Mouse (Mus musculus): ENCODE measurements around the gene Ptpn18. TPM values are rescaled to one million over a fixed set of nuclear protein-coding genes. Genes with fewer than 3 reads are reported as not detected.
A peak's percentile ranks its signal among the peaks of the same experiment; 100 is the strongest.
"Not testable (repeated sequence)": the region's sequence is repeated elsewhere in the genome, so short reads cannot be mapped to it uniquely, and the experiment has no call there.

The Ptpn18 gene
- total RNA-seq (2021), result 10 to 100 TPM; 10.6 to 11.3 TPM
- long read RNA-seq, experiment 1, partial matches to known transcripts, result 16 of 21 reads
- long read RNA-seq, experiment 1, other reads (novel, unspliced or antisense), result 3 of 21 reads
- long read RNA-seq, experiment 2, partial matches to known transcripts, result 7 of 8 reads
- long read RNA-seq, experiment 2, other reads (novel, unspliced or antisense), result 0 of 8 reads

DNA sequence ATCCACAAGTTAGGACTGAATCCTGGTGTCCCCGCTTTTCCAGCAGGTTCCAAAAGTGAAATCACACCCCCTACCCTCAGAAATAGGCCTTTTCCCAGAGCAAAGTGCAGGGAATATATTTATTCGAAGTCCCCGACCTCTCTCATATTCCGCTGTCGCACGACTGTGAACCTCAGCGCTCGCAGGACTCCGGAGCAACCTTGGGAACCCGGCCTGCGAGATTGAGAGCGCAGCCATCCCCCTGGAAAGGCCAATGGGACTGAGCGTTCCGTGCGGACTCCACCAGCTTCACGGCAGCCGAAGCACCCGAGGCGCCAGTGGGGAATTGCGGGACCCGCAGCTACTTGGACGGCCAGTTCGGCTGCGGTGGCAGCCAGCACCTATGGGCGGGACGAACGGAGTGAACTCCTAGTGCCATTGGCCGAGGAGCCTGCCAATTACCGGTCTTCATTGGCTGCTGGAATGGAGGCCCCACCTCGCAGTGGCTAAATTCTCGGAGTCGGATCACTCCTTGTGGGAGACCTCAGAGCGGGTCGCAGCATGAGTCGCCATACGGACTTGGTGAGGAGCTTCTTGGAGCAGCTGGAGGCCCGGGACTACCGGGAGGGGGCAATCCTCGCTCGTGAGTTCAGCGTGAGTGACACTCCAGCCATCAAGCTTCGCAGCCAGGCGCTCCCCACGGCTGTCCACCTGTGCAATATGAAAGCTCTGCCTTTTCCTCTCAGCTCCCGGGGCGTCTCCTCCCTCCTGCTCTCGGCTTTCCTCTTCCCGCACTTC lies at the start of gene Ptpn18:
TSS of gene Ptpn18 (plus strand) at position 479 of the 777 bp plus-strand sequence.
- DNase-seq, result peak; percentile 96

DNA sequence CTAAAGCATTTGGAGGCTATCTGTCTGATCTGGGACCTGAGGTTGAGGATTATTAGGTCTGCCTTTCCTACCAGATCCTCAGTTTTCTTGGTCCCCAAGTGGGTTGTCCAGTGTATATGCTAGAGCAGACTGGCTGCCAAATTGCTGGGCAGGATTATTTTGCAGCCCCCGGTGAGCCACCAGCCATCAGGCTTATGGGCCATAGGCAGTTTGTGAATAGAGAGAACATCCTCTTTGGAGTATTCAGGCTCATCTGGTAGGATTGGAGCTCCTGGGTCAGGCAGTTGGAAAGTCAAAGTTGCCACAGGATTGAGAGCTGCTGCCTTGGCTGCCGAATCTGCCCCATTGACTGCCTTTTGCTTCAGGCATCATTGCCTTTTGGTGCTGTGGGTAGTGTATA lies 31.1 kb upstream of the Ptpn18 start:
- no peak for DNase-seq

DNA sequence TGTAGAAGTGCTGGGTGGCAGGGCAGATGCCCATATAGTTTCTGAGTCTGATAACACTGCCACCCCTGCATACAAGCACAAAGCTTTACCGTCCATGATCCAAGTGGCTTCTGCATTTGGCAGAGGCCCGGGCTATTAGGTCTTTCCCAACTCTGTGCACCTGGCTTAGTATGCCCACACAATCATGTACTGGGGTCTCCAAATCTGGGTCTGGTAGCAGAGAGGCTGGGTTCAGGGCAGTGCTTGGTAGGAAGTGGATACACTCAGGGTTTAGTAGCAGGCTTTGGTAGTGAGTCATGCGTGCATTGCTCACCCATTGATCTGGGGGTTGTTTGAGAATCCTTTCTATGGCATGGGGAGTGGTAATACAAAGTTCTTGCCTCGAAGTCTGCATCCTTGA lies 30.3 kb upstream of the Ptpn18 start:
- no peak for DNase-seq

DNA sequence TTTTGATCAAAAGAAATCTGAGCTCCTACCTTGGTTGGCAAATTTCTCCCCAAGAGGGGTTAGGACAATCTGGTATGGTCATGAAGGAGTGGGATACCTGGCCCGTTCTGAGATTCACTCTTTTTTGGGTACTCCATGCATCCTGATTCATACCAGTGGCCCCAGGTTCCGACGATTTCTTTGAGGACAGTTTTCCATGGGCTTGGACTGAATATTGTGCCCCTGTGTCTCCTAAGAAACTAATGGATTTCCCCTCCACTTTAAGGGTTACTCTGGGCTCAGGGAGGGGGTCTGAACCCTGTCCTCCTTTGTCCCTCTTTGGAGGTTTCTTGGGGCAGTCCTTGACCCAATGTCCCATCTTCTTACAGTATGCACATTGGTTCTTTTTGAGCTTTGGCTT lies 28.6 kb upstream of the Ptpn18 start:
- no peak for DNase-seq

DNA sequence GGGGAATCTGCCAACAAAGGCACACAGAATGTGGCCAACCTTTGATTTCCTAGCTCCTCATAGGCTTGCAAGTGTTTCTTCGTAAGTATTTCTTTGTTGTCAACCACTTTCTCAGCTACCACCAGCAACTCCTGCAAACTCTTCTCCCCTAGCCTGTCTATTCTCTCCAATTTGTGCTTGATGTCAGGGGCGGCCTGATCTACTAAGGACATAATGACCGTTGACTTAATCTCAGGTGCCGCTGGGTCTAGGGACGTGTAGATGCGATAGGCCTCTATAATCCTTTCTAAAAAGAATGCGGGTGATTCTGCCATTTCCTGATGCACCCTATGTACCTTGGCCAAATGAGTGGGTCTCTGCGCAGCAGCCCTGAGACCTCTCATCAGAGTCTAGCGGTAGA lies 28.1 kb upstream of the Ptpn18 start:
- no peak for DNase-seq

DNA sequence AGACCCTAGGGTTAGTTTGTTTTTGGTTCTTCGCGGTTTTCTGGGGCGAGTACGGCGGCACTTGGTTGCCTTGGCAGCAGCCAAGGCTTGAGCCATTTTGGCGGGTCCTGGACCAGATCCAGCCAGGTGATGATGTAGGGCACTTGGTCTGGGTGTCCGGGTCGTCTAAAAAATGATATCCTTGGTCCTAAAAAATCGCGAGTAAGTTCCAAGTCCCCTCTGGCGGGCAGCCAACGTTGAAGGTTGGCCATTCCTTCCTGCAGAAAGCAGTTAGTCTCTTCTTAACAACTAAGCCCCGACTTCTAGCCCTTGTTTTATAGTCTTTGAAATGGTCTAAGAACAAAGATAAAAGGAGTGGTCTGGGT lies 27.2 kb upstream of the Ptpn18 start:
- peak; percentile 69 for DNase-seq

DNA sequence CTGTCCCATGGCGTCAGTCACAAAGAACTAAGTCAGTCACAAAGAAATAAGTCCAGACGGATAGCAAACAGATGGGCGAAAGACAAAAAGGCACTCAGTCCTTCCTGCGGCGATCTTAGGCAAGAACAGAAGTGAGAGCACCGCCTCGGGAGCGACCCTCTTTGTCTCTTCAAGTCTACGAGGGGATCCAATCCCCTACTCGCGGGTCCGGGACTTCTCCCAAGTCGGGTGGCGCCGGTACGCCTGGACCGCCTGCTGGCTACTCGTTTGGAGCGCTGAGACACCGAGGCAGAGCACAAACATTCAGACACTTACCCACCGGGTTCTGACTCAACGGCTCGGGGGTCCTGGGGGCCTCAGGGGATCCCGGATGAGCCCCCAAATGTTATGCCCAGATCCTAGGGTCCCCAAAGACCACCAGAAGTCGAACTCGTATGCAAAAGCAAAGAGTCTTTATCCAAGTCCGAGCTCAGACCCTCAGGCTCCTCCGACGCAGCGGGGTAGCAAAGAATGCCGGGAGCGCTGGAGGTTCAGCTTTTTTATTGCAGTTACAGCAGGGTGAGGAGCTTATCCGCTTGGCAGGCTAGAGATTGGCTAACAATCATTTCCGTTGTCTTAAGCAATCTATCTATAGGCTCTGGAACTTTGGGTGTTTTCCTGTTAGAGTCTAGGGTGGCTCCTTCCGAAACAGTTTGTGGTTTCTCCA lies 26.6 kb upstream of the Ptpn18 start:
- DNase-seq, result peak; percentile 47

GRCm38 (mm10) chr1:34433891-34434521 lies 25.6 kb upstream of the Ptpn18 start:
- peak; percentile 29 for DNase-seq

DNA sequence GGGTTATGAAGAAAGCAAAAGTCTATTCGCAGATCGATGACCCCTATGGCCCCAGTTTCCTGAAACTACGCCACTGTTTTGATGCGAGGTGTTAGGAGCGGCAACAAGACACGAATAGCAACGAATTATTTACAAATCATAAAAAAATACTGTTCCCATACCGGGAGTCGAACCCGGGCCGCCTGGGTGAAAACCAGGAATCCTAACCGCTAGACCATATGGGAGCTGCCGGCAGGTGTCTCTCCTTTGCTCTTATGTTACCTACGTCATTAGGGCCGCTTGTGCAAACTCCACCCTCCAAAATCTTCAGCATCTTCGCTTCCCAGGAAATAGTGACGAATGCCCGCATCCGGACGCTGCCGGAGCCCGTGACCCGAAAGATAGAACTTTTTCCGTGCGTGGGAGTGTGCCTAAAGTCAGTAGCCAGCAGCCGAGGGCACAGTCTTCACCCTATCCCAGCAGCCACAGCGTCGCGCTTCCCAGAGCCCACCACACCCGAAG lies 24.9 kb upstream of the Ptpn18 start:
- DNase-seq, result peak; percentile 93

DNA sequence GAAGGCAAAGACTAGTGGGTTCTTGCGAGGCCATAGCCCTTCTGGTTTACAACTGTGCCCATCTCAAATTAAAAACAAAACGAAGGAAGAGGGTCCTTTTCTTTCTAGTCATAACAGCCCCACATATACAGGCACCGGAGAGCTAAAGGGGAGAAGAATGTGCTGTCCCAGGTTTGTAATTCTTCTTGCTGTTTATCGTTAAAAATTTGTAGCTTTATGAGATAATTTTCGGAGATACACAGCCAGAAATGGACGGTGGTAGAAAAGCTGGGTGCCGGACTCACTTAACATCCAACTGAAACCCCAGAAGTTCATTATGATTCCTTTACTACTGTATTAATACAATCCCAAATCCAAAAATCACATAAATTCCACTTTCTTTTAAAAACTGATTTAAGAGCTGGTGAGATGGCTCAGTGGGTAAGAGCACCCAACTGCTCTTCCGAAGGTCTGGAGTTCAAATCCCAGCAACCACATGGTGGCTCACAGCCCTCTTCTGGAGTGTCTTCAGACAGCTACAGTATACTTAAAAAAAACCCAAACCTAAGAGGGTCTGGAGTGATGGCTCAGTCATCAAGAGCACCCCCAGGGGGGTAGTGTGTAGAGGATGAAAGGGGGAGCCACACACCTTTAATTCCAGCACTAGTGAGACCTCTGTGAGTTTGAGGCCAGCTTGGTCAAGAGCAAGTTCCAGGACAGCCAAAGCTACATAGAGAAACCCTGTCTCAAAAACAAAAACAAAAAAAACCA lies 24.0 kb upstream of the Ptpn18 start:
- DNase-seq, result no peak

DNA sequence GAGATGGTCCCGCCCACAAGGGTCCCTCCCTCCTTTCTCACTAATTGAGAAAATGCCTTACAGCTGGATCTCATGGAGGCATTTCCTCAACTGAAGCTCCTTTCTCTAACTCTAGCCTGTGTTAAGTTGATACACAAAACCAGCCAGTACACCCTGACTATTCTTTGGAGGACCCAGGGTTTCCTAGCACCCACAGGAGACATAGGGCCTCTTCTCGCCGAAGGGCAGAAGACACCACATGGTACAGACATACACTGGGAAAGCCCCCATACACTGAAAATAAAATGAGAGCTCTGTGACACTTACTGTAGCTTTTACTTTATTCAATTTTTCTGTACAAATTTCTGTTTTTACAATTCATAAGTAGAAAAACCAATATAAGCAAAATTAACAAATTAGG lies 23.2 kb upstream of the Ptpn18 start:
- DNase-seq, result no peak

GRCm38 (mm10) chr1:34437366-34437765 lies 22.2 kb upstream of the Ptpn18 start:
- DNase-seq, result not testable (repeated sequence)

GRCm38 (mm10) chr1:34438381-34439051 lies 21.0 kb upstream of the Ptpn18 start:
- DNase-seq, result no peak

- DNase-seq, result peak; percentile 94
These were observed 20.2 kb upstream of the Ptpn18 start, which contains the start of the genes Ccdc115 and Imp4 for GRCm38 (mm10) chr1:34439215-34439960. TSS of gene Ccdc115 (minus strand) at chr1:34439672. TSS of gene Imp4 (plus strand) at chr1:34439851.

DNA sequence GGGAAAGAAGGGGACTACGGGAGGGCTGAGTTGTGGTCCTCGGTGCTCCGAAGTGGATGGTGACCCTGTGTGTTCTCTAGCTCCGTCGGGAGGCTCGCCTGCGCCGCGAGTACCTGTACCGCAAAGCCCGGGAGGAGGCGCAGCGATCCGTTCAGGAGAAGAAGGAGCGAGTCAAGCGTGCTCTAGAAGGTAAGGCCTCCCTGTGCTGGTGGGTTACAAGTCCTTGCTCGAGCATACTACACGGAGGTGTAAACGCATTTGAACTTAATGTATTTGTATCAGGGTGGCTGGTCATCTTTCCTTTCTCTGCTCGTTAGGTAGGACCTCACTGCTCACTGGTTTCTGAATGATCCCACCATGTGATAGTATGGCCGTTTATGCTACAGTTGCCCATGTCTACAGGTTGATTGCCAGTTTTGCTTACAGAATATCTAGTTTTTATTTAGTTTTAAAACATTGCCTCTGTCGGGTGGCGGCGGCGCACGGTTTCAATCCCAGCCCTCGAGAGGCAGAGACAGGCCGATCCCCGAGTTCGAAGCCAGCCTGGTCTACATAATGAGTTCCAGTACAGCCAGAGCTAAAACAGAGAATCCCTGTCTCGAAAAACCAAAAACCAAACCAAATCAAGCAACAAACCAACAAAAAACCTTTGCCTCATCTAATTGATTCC lies 19.5 kb upstream of the Ptpn18 start:
- DNase-seq, result no peak

DNA sequence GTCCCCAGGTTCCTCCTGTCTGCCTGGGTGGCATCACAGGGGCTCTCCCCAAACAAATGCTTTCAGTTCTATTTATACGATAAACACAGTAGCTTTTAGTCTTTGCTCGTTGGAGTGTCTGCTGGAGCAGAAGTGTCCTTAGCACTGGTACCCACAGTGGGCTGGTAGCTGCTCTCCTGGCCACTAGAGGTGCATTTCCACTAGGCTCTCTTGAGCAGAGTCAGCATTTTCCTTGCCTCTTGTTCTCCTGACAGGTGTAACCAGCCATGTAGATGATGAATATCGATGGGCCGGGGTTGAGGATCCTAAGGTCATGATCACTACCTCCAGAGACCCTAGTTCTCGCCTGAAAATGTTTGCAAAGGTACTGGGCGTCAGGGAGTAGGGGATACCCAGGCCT lies 16.4 kb upstream of the Ptpn18 start:
- DNase-seq, result no peak

- DNase-seq, result no peak
These were observed 1.1 kb upstream of the Ptpn18 start for GRCm38 (mm10) chr1:34458431-34458830.

DNA sequence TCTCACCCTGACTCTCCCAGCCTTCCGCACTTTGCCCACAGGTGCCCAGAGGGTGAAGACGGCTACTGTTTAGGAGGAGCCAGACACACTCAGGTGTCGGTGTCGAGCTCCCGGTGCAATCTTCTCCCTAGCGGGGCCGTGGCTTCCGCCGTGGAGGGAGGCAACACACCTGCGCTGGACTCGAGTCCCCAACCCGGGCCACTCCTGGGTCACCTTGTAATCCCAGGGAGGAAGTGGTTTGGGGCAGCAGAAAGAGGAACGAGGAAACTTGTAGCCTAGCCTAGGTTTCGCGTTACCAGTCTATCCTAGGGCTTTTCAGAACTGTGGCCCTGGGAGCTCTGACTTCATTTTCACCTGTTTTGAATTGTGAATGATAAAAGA lies 489 bp downstream of the Ptpn18 start:
- peak; percentile 27 for DNase-seq

GRCm38 (mm10) chr1:34462766-34463165 lies 3.2 kb downstream of the Ptpn18 start:
- peak; percentile 79 for DNase-seq

DNA sequence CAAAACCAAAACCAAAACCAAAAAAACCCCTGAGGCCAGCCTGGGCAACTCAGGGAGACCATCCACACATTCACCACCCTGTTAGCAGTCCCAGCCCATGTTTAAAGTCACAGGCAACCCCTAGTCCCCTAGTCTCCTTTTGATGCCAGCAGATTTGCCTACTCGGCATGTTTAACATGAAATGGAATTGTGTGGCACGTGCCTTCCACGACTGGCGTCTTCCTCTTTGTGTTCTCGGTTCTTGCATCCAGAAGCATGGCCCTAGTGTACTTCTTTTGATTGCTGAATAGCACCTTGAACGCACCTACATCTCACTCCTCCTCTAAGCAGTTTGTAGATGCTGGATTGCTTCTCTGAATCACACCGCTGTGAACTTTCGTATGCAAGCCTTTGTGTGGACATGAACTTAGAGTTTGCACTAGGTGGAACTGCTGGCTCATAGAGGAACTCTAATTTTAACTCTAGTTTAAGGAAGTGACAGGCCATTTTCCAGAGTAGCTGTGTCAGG lies 4.8 kb downstream of the Ptpn18 start:
- DNase-seq, result no peak
